Mouse (Mus musculus): ENCODE measurements around the gene Lrig3. TPM values are rescaled to one million over a fixed set of nuclear protein-coding genes. Genes with fewer than 3 reads are reported as not detected.

Gene Lrig3
- polyA plus RNA-seq, 1 experiment: 8.0 TPM

DNA sequence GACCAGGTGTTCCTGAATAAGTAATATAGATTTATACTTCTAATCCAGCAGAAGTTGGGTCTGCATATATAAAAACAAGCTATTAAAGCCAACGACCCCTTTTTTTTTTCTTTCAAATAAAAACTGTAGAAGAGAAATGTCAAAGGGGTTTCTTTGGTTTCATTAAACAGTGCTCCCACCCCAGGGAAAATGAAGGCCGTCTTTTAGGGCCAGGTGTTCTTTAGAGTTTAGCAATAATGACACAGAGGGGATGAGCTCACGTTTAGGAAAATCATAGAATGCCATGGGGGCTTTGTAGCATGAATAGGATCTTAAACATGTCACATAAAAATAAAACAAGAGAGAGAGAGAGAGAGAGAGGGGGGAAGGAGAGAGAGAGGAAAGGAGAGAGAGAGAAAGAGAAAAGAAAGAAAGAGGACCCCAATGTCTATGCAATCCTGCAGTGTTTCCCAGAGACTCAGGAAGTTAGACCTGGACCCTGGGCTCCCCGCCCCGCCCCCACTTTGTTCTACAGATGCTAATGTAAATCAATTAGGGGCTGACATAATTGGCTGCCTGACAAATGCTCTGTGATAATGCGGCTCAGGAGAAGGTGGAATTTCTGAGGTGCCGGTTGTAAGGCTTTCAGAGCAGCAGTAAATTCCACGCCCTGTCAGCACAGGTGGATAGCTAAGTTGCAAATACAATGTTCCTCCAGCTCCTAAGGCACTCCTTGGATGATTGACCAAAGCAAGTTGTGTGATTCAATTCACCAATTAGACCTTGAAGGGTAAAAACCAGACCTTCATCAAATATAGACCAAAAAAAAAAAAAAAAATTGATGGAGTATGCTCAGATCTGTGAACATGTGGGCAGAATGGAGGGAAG is 62.8 kb downstream of the Lrig3 start:
- Histone ChIP-seq H3K4me3 (ENCODE audit: insufficient read depth, poor library complexity, severe bottlenecking) (no peak overlapping the region), H3K27me3 (ENCODE audit: control insufficient read depth, insufficient read depth, insufficient read length) (no peaks in the 10 kb centered on the region), H3ac (ENCODE audit: control insufficient read depth, insufficient read length, low read depth) (no peak overlapping the region), H3K36me3 (ENCODE audit: control insufficient read depth, insufficient read depth) (no peaks in the 10 kb centered on the region), H3K79me2 (ENCODE audit: control insufficient read depth, insufficient read depth) (no peaks in the 10 kb centered on the region), H3K79me3 (ENCODE audit: low read depth) (no peaks in the 10 kb centered on the region)
- TF ChIP-seq USF1 (IDR thresholded peaks at IDR 0.05; ENCODE audit: low read depth) (no peak), CTCF (IDR thresholded peaks at IDR 0.05; ENCODE audit: control insufficient read depth, insufficient read depth, insufficient read length) (no peak), CEBPB (IDR thresholded peaks at IDR 0.05; ENCODE audit: low read depth) (no peak), MYOG (IDR thresholded peaks at IDR 0.05; ENCODE audit: control insufficient read depth, extremely low read depth, insufficient read length) (no peak), MAX (IDR thresholded peaks at IDR 0.05) (no peak), FOSL1 (IDR thresholded peaks at IDR 0.05; ENCODE audit: insufficient read depth, low read length, poor library complexity, severe bottlenecking) (no peak), MYOD1 (IDR thresholded peaks at IDR 0.05; ENCODE audit: control insufficient read depth, insufficient read length, low read depth) (no peak)

DNA sequence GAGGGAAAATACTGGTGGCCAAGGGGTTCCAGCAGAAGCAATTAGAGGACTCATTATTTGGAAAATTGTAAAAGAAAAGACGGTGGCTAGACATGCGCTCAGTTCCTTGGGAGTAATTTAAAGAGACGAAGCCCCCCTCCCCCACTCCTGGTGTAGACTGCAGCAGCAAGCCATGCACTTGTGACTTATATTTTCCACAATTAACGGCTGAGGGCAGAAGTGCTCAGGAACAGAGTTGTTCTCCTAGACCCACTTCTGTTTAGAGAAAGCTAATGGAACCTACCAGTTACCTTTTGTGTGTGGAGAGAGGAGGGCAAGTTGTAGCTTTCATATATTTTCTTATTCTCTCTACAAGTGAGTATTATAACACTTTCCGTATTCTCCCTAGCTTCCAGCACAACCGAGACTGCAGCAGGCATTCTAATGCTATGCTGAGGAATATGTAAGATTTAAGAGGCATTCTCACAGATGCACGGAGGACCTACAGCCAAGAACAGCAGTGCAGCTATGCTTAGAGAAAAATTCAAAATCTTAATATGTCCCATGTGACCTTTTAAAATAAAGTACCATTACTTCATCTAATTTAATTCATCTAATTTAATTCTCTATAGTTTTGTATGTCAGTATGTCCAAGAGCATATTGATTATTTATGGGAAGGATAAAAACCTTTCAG is 63.6 kb downstream of the Lrig3 start:
- Histone ChIP-seq H3K79me2 (ENCODE audit: control insufficient read depth, insufficient read depth) (no peaks in the 10 kb centered on the region), H3K36me3 (ENCODE audit: control insufficient read depth, insufficient read depth) (no peaks in the 10 kb centered on the region), H3K4me3 (ENCODE audit: insufficient read depth, poor library complexity, severe bottlenecking) (no peak overlapping the region), H3K79me3 (ENCODE audit: low read depth) (no peaks in the 10 kb centered on the region), H3K27me3 (ENCODE audit: control insufficient read depth, insufficient read depth, insufficient read length) (no peaks in the 10 kb centered on the region), H3ac (ENCODE audit: control insufficient read depth, insufficient read length, low read depth) (no peak overlapping the region)
- TF ChIP-seq MAX (IDR thresholded peaks at IDR 0.05) (no peak), CEBPB (IDR thresholded peaks at IDR 0.05; ENCODE audit: low read depth) (no peak), MYOD1 (IDR thresholded peaks at IDR 0.05; ENCODE audit: control insufficient read depth, insufficient read length, low read depth) (no peak), FOSL1 (IDR thresholded peaks at IDR 0.05; ENCODE audit: insufficient read depth, low read length, poor library complexity, severe bottlenecking) (no peak), USF1 (IDR thresholded peaks at IDR 0.05; ENCODE audit: low read depth) (no peak), CTCF (IDR thresholded peaks at IDR 0.05; ENCODE audit: control insufficient read depth, insufficient read depth, insufficient read length) (no peak), MYOG (IDR thresholded peaks at IDR 0.05; ENCODE audit: control insufficient read depth, extremely low read depth, insufficient read length) (no peak)

DNA sequence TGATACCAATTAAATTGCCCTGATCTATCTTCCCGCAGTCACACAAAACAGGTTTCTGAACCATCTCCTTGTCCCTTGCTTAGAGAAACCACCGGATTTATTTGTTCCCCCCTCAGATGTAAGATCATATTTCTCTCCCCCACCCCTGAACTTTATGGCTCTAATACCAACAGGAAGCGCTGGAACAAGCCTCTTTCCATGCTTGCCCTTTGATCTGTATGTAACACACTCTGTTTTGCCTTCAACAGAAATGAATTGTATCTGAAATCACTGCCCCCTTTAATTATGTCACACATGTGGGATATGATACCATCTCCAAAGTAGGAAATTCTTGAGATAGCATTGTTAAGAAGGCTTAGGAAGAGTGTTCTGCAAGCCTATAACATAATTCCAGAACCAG is 90.9 kb downstream of the Lrig3 start:
- TF ChIP-seq MAX (IDR thresholded peaks at IDR 0.05): no peak
- H3ac ChIP-seq (ENCODE audit: control insufficient read depth, insufficient read length, low read depth): no peak overlapping the region
- no peaks in the 10 kb centered on the region for H3K79me2 ChIP-seq (ENCODE audit: control insufficient read depth, insufficient read depth)
- no peaks in the 10 kb centered on the region for H3K79me3 ChIP-seq (ENCODE audit: low read depth)
- no peak overlapping the region for H3K4me3 ChIP-seq (ENCODE audit: insufficient read depth, poor library complexity, severe bottlenecking)
- no peaks in the 10 kb centered on the region for H3K36me3 ChIP-seq (ENCODE audit: control insufficient read depth, insufficient read depth)
- H3K27me3 ChIP-seq (ENCODE audit: control insufficient read depth, insufficient read depth, insufficient read length): no peaks in the 10 kb centered on the region

DNA sequence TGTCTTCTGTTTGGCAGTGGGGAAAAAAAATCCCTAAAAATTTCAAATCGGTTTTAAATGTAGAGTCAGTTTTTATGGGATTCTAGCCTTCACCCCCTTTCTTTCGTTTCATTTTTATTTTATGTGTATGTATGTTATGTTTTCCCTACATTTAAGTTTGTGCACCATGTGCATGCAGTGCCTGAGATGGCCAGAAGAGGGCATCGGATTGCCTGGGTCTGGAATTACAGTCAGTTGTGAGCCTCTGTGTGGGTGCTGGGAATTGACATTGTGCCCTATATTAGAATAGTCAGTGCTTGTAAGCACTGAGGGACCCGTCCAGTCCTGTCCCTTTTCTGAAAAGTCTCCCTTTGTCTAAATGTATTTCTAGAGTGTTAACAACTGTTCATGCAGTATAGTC is 96.8 kb downstream of the Lrig3 start:
- Histone ChIP-seq H3K27me3 (ENCODE audit: control insufficient read depth, insufficient read depth, insufficient read length) (no peaks in the 10 kb centered on the region), H3K79me3 (ENCODE audit: low read depth) (no peaks in the 10 kb centered on the region), H3K4me3 (ENCODE audit: insufficient read depth, poor library complexity, severe bottlenecking) (no peak overlapping the region), H3K79me2 (ENCODE audit: control insufficient read depth, insufficient read depth) (no peaks in the 10 kb centered on the region), H3K36me3 (ENCODE audit: control insufficient read depth, insufficient read depth) (no peaks in the 10 kb centered on the region), H3ac (ENCODE audit: control insufficient read depth, insufficient read length, low read depth) (no peak overlapping the region)
- TF ChIP-seq FOSL1 (IDR thresholded peaks at IDR 0.05; ENCODE audit: insufficient read depth, low read length, poor library complexity, severe bottlenecking) (no peak), CTCF (IDR thresholded peaks at IDR 0.05; ENCODE audit: control insufficient read depth, insufficient read depth, insufficient read length) (no peak), MYOG (IDR thresholded peaks at IDR 0.05; ENCODE audit: control insufficient read depth, extremely low read depth, insufficient read length) (no peak), MAX (IDR thresholded peaks at IDR 0.05) (no peak), MYOD1 (IDR thresholded peaks at IDR 0.05; ENCODE audit: control insufficient read depth, insufficient read length, low read depth) (no peak), CEBPB (IDR thresholded peaks at IDR 0.05; ENCODE audit: low read depth) (no peak), USF1 (IDR thresholded peaks at IDR 0.05; ENCODE audit: low read depth) (no peak)

Small RNA genes within 50 kb of the gene (microRNA-seq; reads per million reads assigned to microRNA genes)
- not detected for gene Gm22183 (ENCODE audit: borderline microRNAs expressed)
